Mouse (Mus musculus) frontal cortex, postnatal 25 days (tissue): ENCODE measurements at regions not wholly inside any gene's neighbourhood (a gene's known extent, or its start where the extent isn't known, plus 50 kb on each side); places are given as distances from the start of the nearest gene placed in this dataset.

Experiments
- DNase-seq, 2 experiments: peaks; one replicate each; pipeline ENCODE4 v3.0.0; 2022; ENCODE audit warnings: low spot score in 2 of 2

DNA sequence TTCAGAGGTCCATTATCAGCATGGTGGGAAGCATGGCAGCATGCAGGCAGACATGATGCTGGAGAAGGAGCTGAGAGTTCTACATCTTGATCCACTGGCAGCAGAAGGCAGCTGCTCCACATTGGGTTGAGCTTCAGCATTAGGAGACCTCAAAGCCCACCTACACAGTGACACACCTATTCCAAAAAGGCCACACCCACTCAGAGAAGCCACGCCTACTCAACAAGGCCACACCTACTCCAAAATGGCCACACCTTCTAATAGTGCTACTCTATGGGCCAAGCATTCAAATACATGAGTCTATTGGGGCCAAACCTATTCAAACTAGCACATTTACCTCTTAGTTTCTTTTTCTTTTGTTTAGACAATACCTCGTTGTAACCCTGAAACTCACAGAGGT lies 50.4 kb upstream of the Sox13 start:
- DNase-seq, result no peak
